Mouse (Mus musculus) 416B (cell line): ENCODE data around the gene Dnaic2.

Experiments used
- DNase-seq: peaks from one replicate; pipeline ENCODE4 v3.0.0; 2011; ENCODE audit warnings: low read depth

Gene Dnaic2

DNA sequence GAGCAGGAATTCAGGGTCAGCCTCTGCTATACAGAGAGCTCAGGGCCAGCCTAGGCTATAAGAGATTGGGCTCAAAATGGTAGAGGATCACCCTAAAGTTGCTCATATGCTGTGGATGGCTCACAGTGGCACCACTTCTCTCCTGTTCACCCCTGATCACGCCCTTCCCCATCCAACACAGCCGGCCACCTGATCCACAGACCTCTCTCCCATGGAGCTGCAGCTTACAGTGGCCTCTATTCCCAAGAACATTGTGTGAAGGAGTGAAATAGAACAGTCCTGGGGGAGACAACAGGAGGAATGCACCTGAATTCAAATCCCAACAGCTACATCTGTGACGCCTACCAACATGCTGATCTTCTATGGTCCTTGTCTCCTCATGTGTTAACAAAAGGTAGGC is 71.4 kb downstream of the Dnaic2 start, which contains the start of gene Gpr142:
Gpr142 (plus strand) TSS at position 301 of the 400 bp plus-strand sequence.
- DNase-seq = no peak

DNA sequence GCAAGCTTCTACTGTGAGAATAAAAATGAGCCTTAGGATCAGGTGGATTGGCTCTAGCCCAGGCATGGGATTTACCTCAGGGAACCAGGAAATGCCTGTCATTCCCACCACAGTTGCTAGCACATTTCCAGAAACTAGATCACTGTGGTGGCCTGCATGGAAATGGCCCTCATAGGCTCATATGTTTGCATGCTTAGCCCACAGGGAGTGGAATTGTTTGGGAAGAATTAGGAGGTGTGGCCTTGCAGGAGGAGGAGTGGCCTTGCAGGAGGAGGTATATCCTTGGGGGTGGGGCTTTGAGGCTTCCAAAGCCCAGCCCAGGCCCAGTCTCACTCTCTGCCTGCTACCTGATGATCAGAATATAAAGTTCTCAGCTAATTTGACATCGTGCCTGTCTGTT is 74.7 kb downstream of the Dnaic2 start:
- DNase-seq = no peak

DNA sequence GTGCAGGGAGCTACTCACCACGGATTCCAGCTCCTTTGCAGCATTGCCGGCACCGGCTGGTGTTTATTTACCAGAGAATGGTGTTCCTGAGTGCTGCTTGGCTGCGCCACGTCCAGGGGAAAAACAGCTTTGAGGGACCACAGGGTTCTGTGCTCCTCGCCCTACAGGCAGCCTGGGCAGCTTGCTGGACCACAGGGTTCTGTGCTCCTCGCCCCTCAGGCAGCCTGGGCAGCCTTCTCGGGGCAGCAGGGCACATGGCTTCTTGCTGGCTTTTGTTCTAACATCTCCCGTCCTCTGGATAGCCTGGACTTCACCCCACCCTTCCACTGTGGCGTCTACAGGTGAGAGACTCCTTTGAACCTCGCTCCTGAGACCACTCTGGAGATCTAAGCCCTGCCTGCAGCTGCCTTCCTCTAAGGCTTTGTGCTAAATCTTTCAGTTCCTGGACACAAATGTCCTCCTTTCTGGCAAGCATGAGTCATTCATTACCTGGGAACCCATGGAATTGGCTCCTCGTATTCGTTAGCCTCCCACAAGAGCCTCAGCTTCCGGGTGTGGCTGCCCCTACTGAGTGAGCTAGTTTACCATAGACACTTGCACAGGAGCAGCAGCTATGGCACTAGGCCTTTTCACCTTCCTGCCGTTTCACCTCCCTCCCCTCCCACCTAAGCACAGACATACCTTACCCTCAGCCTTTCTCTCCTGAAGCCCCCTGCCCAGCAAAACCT is 75.5 kb downstream of the Dnaic2 start:
- no peak for DNase-seq

DNA sequence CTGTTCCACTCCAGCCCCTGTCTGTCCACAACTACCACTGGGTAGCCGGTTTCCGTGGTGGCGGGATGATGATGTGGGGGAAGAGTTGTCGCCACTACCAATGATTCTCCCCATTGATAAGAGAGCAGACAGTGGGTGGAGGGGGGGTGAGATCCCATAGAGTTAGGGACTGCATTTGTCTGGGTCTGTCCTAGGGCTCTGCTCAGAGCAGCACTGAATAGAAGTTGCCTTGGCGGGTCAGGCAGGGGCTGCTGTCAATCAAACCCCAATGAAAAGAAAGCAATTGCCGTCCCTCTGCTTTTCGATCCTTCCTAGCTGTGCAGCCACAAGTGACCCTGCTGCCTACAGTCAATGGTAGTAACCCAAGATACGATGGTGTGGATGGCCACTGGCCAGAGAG is 76.8 kb downstream of the Dnaic2 start:
- DNase-seq = no peak

DNA sequence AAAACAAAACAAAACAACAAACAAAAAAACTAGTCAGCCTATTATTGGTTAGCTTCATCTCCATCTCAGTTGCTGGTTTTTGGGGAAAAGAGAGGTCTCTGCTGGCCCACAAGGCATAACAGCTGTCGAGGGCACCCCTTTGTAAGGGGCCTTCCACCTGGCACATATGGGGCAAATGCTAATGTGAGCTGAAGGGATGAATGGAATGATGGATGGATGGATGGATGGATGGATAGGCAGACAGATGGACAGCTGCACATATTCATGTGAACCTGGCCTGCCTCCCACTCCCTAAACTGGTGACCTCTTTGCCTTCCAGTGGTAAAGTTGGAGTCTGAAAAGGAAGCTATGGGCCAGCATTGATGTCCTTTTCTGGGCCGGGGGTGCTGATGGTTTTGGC is 79.8 kb downstream of the Dnaic2 start:
- DNase-seq = no peak
